Mouse (Mus musculus) urinary bladder, adult 18-20 months (tissue): ENCODE results near the gene Cers4.

Experiments used
- DNase-seq, 2 experiments: peaks; one replicate each; pipeline ENCODE4 v3.0.0; 2022; ENCODE audit warnings: low spot score in 2 of 2, mixed read lengths in 2 of 2

Gene Cers4

GRCm38 (mm10) chr8:4492851-4493685, at the start of gene Cers4:
Cers4 (plus strand) TSS chr8:4493026.
- peak; percentile 57 to 77 for DNase-seq

GRCm38 (mm10) chr8:4458165-4458564, 34.7 kb upstream of the Cers4 start:
- DNase-seq: no peak

GRCm38 (mm10) chr8:4463061-4463460, 29.8 kb upstream of the Cers4 start:
- no peak for DNase-seq

- no peak for DNase-seq
These were observed 18.2 kb upstream of the Cers4 start for GRCm38 (mm10) chr8:4474419-4475187.

- no peak for DNase-seq
These were observed 11.7 kb upstream of the Cers4 start for GRCm38 (mm10) chr8:4481154-4481553.

GRCm38 (mm10) chr8:4481586-4481985, 11.2 kb upstream of the Cers4 start:
- DNase-seq: no peak

- DNase-seq: no peak
These were observed 10.3 kb upstream of the Cers4 start for GRCm38 (mm10) chr8:4482501-4482900.

- peak; percentile 4 to 6 for DNase-seq
These were observed 9.5 kb upstream of the Cers4 start for GRCm38 (mm10) chr8:4483330-4483729.

- DNase-seq: peak; percentile 10 to 23
These were observed 1.0 kb downstream of the Cers4 start for GRCm38 (mm10) chr8:4493686-4494440.

GRCm38 (mm10) chr8:4495976-4496375, 3.1 kb downstream of the Cers4 start:
- DNase-seq: no peak

- no peak for DNase-seq
These were observed 4.8 kb downstream of the Cers4 start for GRCm38 (mm10) chr8:4497610-4498009.

- DNase-seq: no peak
These were observed 12.5 kb downstream of the Cers4 start for GRCm38 (mm10) chr8:4505364-4505763.

- DNase-seq: no peak
These were observed 14.7 kb downstream of the Cers4 start for GRCm38 (mm10) chr8:4507527-4507926.

- DNase-seq: no peak
These were observed 18.0 kb downstream of the Cers4 start for GRCm38 (mm10) chr8:4510824-4511223.

- no peak for DNase-seq
These were observed 18.7 kb downstream of the Cers4 start for GRCm38 (mm10) chr8:4511429-4512115.

GRCm38 (mm10) chr8:4512116-4512495, 19.3 kb downstream of the Cers4 start:
- no peak for DNase-seq

GRCm38 (mm10) chr8:4516162-4516561, 23.3 kb downstream of the Cers4 start:
- DNase-seq: peak; percentile 16 to 20

- no peak for DNase-seq
These were observed 28.6 kb downstream of the Cers4 start for GRCm38 (mm10) chr8:4521472-4521871.

GRCm38 (mm10) chr8:4523525-4523924, 30.7 kb downstream of the Cers4 start:
- no peak for DNase-seq
